Mouse (Mus musculus) kidney, postnatal 0 days (tissue): Measurements from ENCODE around the gene Cdkn1a. TPM values are rescaled to one million over a fixed set of nuclear protein-coding genes. Genes with fewer than 3 reads are reported as not detected.

Experiments used
- ATAC-seq: fragments of 200-750 bp; cut with Nextera tagmentation; replicated peaks from 2 replicates; pipeline ENCODE4 v1.8.0; 2017; ENCODE audit warnings: low read depth, moderate number of reproducible peaks, moderate TSS enrichment, moderate library complexity; ENCODE audit not compliant: low FRiP score
- DNase-seq: peaks from one replicate; pipeline ENCODE4 v3.0.0-alpha.2; 2016; ENCODE audit warnings: low spot score
- H3K27ac ChIP-seq: fragments of 300-500 bp; sonication (generic); 2 replicates; pipeline ENCODE4 v1.5.1; 2014; ENCODE audit warnings: mild to moderate bottlenecking
- H3K27me3 ChIP-seq: fragments of 300-500 bp; sonication (generic); 2 replicates; pipeline ENCODE4 v1.6.1; 2014; ENCODE audit warnings: low read length, mixed read lengths; ENCODE audit not compliant: insufficient read depth
- H3K36me3 ChIP-seq: fragments of 300-500 bp; sonication (generic); 2 replicates; pipeline ENCODE4 v1.6.1; 2014; ENCODE audit warnings: low read length, mixed read lengths; ENCODE audit not compliant: insufficient read depth
- H3K4me1 ChIP-seq: fragments of 300-500 bp; sonication (generic); replicated peaks from 2 replicates; pipeline ENCODE4 v1.6.1; 2014; ENCODE audit warnings: antibody characterized with exemption, low read length, mixed read lengths; ENCODE audit not compliant: insufficient read depth
- H3K4me2 ChIP-seq: fragments of 300-500 bp; sonication (generic); 2 replicates; pipeline ENCODE4 v1.6.1; 2014; ENCODE audit warnings: mild to moderate bottlenecking, low read length, moderate library complexity, mixed read lengths
- H3K4me3 ChIP-seq: fragments of 300-500 bp; sonication (generic); replicated peaks from 2 replicates; pipeline ENCODE4 v1.5.1; 2014; ENCODE audit warnings: low read depth, low read length
- H3K9ac ChIP-seq: fragments of 300-500 bp; sonication (generic); 2 replicates; pipeline ENCODE4 v1.6.1; 2014; ENCODE audit warnings: low read depth, low read length
- H3K9me3 ChIP-seq: fragments of 300-500 bp; sonication (generic); replicated peaks from 2 replicates; pipeline ENCODE4 v1.6.1; 2016; ENCODE audit warnings: low read length, inconsistent platforms, mixed read lengths
- CTCF ChIP-seq: IDR thresholded peaks from 2 replicates; pipeline ENCODE4 v1.5.1; 2016; ENCODE audit warnings: antibody characterized with exemption, low read depth, mild to moderate bottlenecking, moderate library complexity
- WGBS: fragments of 180-500 bp; shearing (Covaris S2); extraction: QIAGEN DNeasy Blood & Tissue Kit; methylation state at CpG from one replicate; pipeline ENCODE4 v1.1.7; 2014; 5-methylcytosine and 5-hydroxymethylcytosine counted together
- polyA plus RNA-seq: library from polyadenylated mRNA; unstranded; fragments of >200 nt; fragmentation: Nextera tagmentation; extraction: Ambion mirVana; gene quantifications from 2 replicates; pipeline ENCODE4 v1.2.1, GENCODE M21; 2015

Cdkn1a gene
- polyA plus RNA-seq, 1 experiment from 2014 or later = 125 TPM

- no peaks in the 10 kb centered on the region for H3K27me3 ChIP-seq
- H3K4me2 ChIP-seq = no peak overlapping the region
- DNase-seq (no peak), ATAC-seq (no peak)
- H3K4me1 ChIP-seq = peaks cover 12% of the 10 kb centered on the region; the same call in 1 of the 2 replicates
- H3K9me3 ChIP-seq = no peaks in the 10 kb centered on the region
- WGBS = 71% methylated on average over 7 of the region's 7 CpGs
- no peak overlapping the region for H3K27ac ChIP-seq
- no peak overlapping the region for H3K4me3 ChIP-seq
- no peak overlapping the region for H3K9ac ChIP-seq
- peaks cover 14% of the 10 kb centered on the region for H3K36me3 ChIP-seq
- TF ChIP-seq CTCF = no peak
Observed at GRCm38 (mm10) chr17:29049923-29050322, 40.9 kb upstream of the Cdkn1a start.

GRCm38 (mm10) chr17:29050791-29051190 lies 40.0 kb upstream of the Cdkn1a start:
- H3K27me3 ChIP-seq = no peaks in the 10 kb centered on the region
- no peak overlapping the region for H3K4me3 ChIP-seq
- no peak for ATAC-seq
- peaks cover 12% of the 10 kb centered on the region; the same call in 1 of the 2 replicates for H3K4me1 ChIP-seq
- WGBS = 18% methylated on average over 14 of the region's 14 CpGs
- TF ChIP-seq CTCF = no peak
- H3K4me2 ChIP-seq = 0 out of 2 replicates have a peak overlapping the region, but pooled peaks have one; percentile 16
- H3K9ac ChIP-seq = no peak overlapping the region
- H3K9me3 ChIP-seq = no peaks in the 10 kb centered on the region
- DNase-seq = no peak
- peaks cover 6% of the 10 kb centered on the region; the same call in 1 of the 2 replicates for H3K36me3 ChIP-seq
- no peak overlapping the region for H3K27ac ChIP-seq

- Histone ChIP-seq H3K4me3 (no peak overlapping the region), H3K4me1 (peaks cover 12% of the 10 kb centered on the region; the same call in 1 of the 2 replicates), H3K36me3 (no peaks in the 10 kb centered on the region), H3K27ac (no peak overlapping the region), H3K27me3 (no peaks in the 10 kb centered on the region), H3K9ac (no peak overlapping the region), H3K9me3 (no peaks in the 10 kb centered on the region), H3K4me2 (no peak overlapping the region)
- 80% methylated on average over 6 of the region's 6 CpGs for WGBS
- DNase-seq = no peak
- no peak for TF ChIP-seq CTCF
- no peak for ATAC-seq
Observed at GRCm38 (mm10) chr17:29053067-29053466, 37.7 kb upstream of the Cdkn1a start.

- H3K9ac ChIP-seq = no peak overlapping the region
- DNase-seq (peak; percentile 73), ATAC-seq (no peak)
- H3K4me1 ChIP-seq = peaks cover 12% of the 10 kb centered on the region; the same call in 1 of the 2 replicates
- no peaks in the 10 kb centered on the region for H3K36me3 ChIP-seq
- 30% methylated on average over 7 of the region's 7 CpGs for WGBS
- H3K27me3 ChIP-seq = no peaks in the 10 kb centered on the region
- no peaks in the 10 kb centered on the region for H3K9me3 ChIP-seq
- TF ChIP-seq CTCF = no peak
- no peak overlapping the region for H3K27ac ChIP-seq
- no peak overlapping the region for H3K4me3 ChIP-seq
- no peak overlapping the region; the same call in 1 of the 2 replicates for H3K4me2 ChIP-seq
Observed at GRCm38 (mm10) chr17:29053841-29054240, 36.9 kb upstream of the Cdkn1a start.

- Histone ChIP-seq H3K4me2 (no peak overlapping the region), H3K27ac (no peak overlapping the region), H3K9ac (no peak overlapping the region), H3K4me3 (no peak overlapping the region), H3K9me3 (no peaks in the 10 kb centered on the region), H3K36me3 (no peaks in the 10 kb centered on the region), H3K27me3 (no peaks in the 10 kb centered on the region), H3K4me1 (peaks cover 12% of the 10 kb centered on the region; the same call in 1 of the 2 replicates)
- DNase-seq (no peak), ATAC-seq (no peak)
- 62% methylated on average over 6 of the region's 6 CpGs for WGBS
- no peak for TF ChIP-seq CTCF
Observed at GRCm38 (mm10) chr17:29054429-29054828, 36.3 kb upstream of the Cdkn1a start.

GRCm38 (mm10) chr17:29055586-29055985 lies 35.2 kb upstream of the Cdkn1a start:
- DNase-seq (no peak), ATAC-seq (no peak)
- Histone ChIP-seq H3K36me3 (no peaks in the 10 kb centered on the region), H3K4me1 (peaks cover 9% of the 10 kb centered on the region; the same call in 1 of the 2 replicates), H3K27ac (no peak overlapping the region), H3K27me3 (no peaks in the 10 kb centered on the region), H3K4me3 (no peak overlapping the region), H3K4me2 (no peak overlapping the region), H3K9me3 (no peaks in the 10 kb centered on the region), H3K9ac (no peak overlapping the region)
- 39% methylated on average over 5 of the region's 5 CpGs for WGBS
- no peak for TF ChIP-seq CTCF

- TF ChIP-seq CTCF = no peak
- Histone ChIP-seq H3K4me2 (peak overlapping the region; percentile 35; the same call in 1 of the 2 replicates), H3K27ac (peak overlapping the region; percentile 62), H3K4me3 (no peak overlapping the region), H3K27me3 (no peaks in the 10 kb centered on the region), H3K36me3 (no peaks in the 10 kb centered on the region), H3K9ac (no peak overlapping the region), H3K4me1 (peaks cover 7% of the 10 kb centered on the region; the same call in 1 of the 2 replicates), H3K9me3 (no peaks in the 10 kb centered on the region)
- ATAC-seq (peak; percentile 27; the same call in 1 of the 2 replicates), DNase-seq (peak; percentile 73)
- 17% methylated on average over 7 of the region's 7 CpGs for WGBS
Observed at GRCm38 (mm10) chr17:29056207-29056606, 34.6 kb upstream of the Cdkn1a start.
